Mouse (Mus musculus): ENCODE measurements around the gene Batf2. TPM values are rescaled to one million over a fixed set of nuclear protein-coding genes. Genes with fewer than 3 reads are reported as not detected.
A peak's percentile ranks its signal among the peaks of the same experiment; 100 is the strongest.
"Not testable (repeated sequence)": the region's sequence is repeated elsewhere in the genome, so short reads cannot be mapped to it uniquely, and the experiment has no call there.

Batf2 gene
- polyA plus RNA-seq, 1 experiment, result 4.8 TPM

- WGBS, result 64% methylated on average over 8 of the region's 8 CpGs
- no peak for TF ChIP-seq POLR2A (IDR thresholded peaks at IDR 0.05; ENCODE audit: low read depth, low read length)
- no peak for TF ChIP-seq CTCF (conservative IDR thresholded peaks at IDR 0.05; ENCODE audit: insufficient read depth, insufficient read length, low read depth, low read length)
These were observed 17.5 kb upstream of the Batf2 start for GRCm38 (mm10) chr19:6123330-6123729.

GRCm38 (mm10) chr19:6124898-6125297, 15.9 kb upstream of the Batf2 start:
- H3K4me1 ChIP-seq (ENCODE audit: control insufficient read depth, insufficient read depth, low read length), result peaks cover 2% of the 10 kb centered on the region; the same call in 1 of the 2 replicates
- H3K27me3 ChIP-seq (replicated peaks; ENCODE audit: control insufficient read depth, insufficient read depth, low read length), result no peaks in the 10 kb centered on the region
- no peak for DNase-seq
- no peak overlapping the region for H3K27ac ChIP-seq (ENCODE audit: insufficient read depth, low read depth, low read length)
- WGBS, result 65% methylated on average over 2 of the region's 2 CpGs
- no peak for TF ChIP-seq POLR2A (IDR thresholded peaks at IDR 0.05; ENCODE audit: low read depth, low read length)
- no peak for TF ChIP-seq CTCF (conservative IDR thresholded peaks at IDR 0.05; ENCODE audit: insufficient read depth, insufficient read length, low read depth, low read length)
- H3K36me3 ChIP-seq (ENCODE audit: control insufficient read depth, insufficient read depth, low read length), result no peaks in the 10 kb centered on the region
- no peak overlapping the region for H3K4me3 ChIP-seq (ENCODE audit: insufficient read depth, low read depth, low read length)

More at GRCm38 (mm10) chr19:6123330-6123729, 17.5 kb upstream of the Batf2 start:
- Histone ChIP-seq H3K27ac (ENCODE audit: insufficient read depth, low read depth, low read length) (no peak overlapping the region), H3K27me3 (replicated peaks; ENCODE audit: control insufficient read depth, insufficient read depth, low read length) (no peaks in the 10 kb centered on the region), H3K36me3 (ENCODE audit: control insufficient read depth, insufficient read depth, low read length) (no peaks in the 10 kb centered on the region), H3K4me1 (ENCODE audit: control insufficient read depth, insufficient read depth, low read length) (peaks cover 5% of the 10 kb centered on the region; the same call in 1 of the 2 replicates), H3K4me3 (ENCODE audit: insufficient read depth, low read depth, low read length) (no peak overlapping the region)
- no peak for DNase-seq

- DNase-seq, result peak; percentile 74
- H3K27ac ChIP-seq (ENCODE audit: insufficient read depth, low read depth, low read length), result no peak overlapping the region
- no peaks in the 10 kb centered on the region for H3K27me3 ChIP-seq (replicated peaks; ENCODE audit: control insufficient read depth, insufficient read depth, low read length)
- no peak for TF ChIP-seq POLR2A (IDR thresholded peaks at IDR 0.05; ENCODE audit: low read depth, low read length)
- peak; percentile 61 for TF ChIP-seq CTCF (conservative IDR thresholded peaks at IDR 0.05; ENCODE audit: insufficient read depth, insufficient read length, low read depth, low read length)
- 27% methylated on average over 4 of the region's 4 CpGs for whole genome bisulfite sequencing
- no peaks in the 10 kb centered on the region for H3K36me3 ChIP-seq (ENCODE audit: control insufficient read depth, insufficient read depth, low read length)
- H3K4me1 ChIP-seq (ENCODE audit: control insufficient read depth, insufficient read depth, low read length), result peaks cover 2% of the 10 kb centered on the region; the same call in 1 of the 2 replicates
- H3K4me3 ChIP-seq (ENCODE audit: insufficient read depth, low read depth, low read length), result no peak overlapping the region
These were observed 14.5 kb upstream of the Batf2 start for GRCm38 (mm10) chr19:6126289-6126688.

GRCm38 (mm10) chr19:6126789-6127580, 13.8 kb upstream of the Batf2 start:
- peak overlapping the region; percentile 91 for H3K4me3 ChIP-seq (ENCODE audit: insufficient read depth, low read depth, low read length)
- TF ChIP-seq CTCF (conservative IDR thresholded peaks at IDR 0.05; ENCODE audit: insufficient read depth, insufficient read length, low read depth, low read length), result no peak
- TF ChIP-seq POLR2A (IDR thresholded peaks at IDR 0.05; ENCODE audit: low read depth, low read length), result no peak
- H3K36me3 ChIP-seq (ENCODE audit: control insufficient read depth, insufficient read depth, low read length), result no peaks in the 10 kb centered on the region
- no peak for DNase-seq
- H3K4me1 ChIP-seq (ENCODE audit: control insufficient read depth, insufficient read depth, low read length), result peaks cover 2% of the 10 kb centered on the region; the same call in 1 of the 2 replicates
- H3K27ac ChIP-seq (ENCODE audit: insufficient read depth, low read depth, low read length), result no peak overlapping the region; the same call in 1 of the 2 replicates
- no peaks in the 10 kb centered on the region for H3K27me3 ChIP-seq (replicated peaks; ENCODE audit: control insufficient read depth, insufficient read depth, low read length)
- 55% methylated on average over 10 of the region's 10 CpGs for WGBS

- Histone ChIP-seq H3K27ac (ENCODE audit: insufficient read depth, low read depth, low read length) (peak within 1 kb of the TSS; percentile 98), H3K36me3 (ENCODE audit: control insufficient read depth, insufficient read depth, low read length) (no peaks in the 10 kb centered on the region), H3K27me3 (replicated peaks; ENCODE audit: control insufficient read depth, insufficient read depth, low read length) (no peaks in the 10 kb centered on the region), H3K4me1 (ENCODE audit: control insufficient read depth, insufficient read depth, low read length) (peaks cover 2% of the 10 kb centered on the region; the same call in 1 of the 2 replicates), H3K4me3 (ENCODE audit: insufficient read depth, low read depth, low read length) (peak within 1 kb of the TSS; percentile 91)
- WGBS, result under 1% methylated on average over 32 of the region's 32 CpGs
- no peak for TF ChIP-seq CTCF (conservative IDR thresholded peaks at IDR 0.05; ENCODE audit: insufficient read depth, insufficient read length, low read depth, low read length)
- no peak for TF ChIP-seq POLR2A (IDR thresholded peaks at IDR 0.05; ENCODE audit: low read depth, low read length)
- DNase-seq, result peak; percentile 99
These were observed 12.9 kb upstream of the Batf2 start, which contains the start of gene Snx15 for GRCm38 (mm10) chr19:6127760-6128341. Gene Snx15, minus strand, starts transcription at chr19:6128304.

- not testable (repeated sequence) for H3K27me3 ChIP-seq (replicated peaks; ENCODE audit: control insufficient read depth, insufficient read depth, low read length); H3K4me3 ChIP-seq (ENCODE audit: insufficient read depth, low read depth, low read length); H3K27ac ChIP-seq (ENCODE audit: insufficient read depth, low read depth, low read length); H3K4me1 ChIP-seq (ENCODE audit: control insufficient read depth, insufficient read depth, low read length); DNase-seq; H3K36me3 ChIP-seq (ENCODE audit: control insufficient read depth, insufficient read depth, low read length)
- WGBS, result 78% methylated on average over 7 of the region's 7 CpGs
These were observed 10.2 kb upstream of the Batf2 start for GRCm38 (mm10) chr19:6130414-6131128.

Measured in kidney, adult 2 months (tissue).